12 mouse cellular contexts compared by ENCODE assay signal in the genomic region with DNA sequence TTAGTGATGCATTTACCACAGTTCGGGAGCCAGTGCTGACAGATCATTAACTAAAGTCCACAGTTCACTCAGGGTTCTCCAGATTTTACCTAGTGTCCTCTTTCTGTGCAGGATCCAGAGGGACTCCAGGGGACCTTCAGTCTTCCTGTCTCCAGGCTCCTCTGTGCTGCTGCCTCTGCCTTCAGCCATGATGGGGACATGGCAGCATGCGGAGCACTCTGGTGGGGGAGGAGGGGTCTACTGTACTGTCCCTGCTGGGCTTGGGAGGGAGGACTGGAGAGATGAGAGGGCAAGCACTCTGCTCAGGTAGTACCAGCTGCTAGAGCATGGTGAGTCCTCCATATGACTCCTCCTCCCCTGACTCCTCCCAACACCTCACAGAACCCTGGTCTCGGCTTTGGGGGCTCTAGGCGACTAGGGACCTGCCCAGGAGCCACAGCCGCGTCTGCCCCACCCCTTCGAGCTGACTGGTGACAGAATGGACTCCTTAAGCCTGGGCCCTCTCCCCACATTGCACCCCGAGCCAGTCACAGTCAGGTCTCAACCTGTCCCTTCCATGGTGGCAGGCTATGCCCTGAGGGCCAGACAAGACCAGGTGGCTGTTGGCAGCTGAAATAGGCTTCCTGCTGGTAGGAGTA. TPM values are rescaled to one million over a fixed set of nuclear protein-coding genes. Genes with fewer than 3 reads are reported as not detected.
DNase-seq lines count a peak whose midpoint lies in the region; ATAC-seq and TF ChIP-seq lines count a peak whose summit lies in the region.
"Had no signal": no experiment of that assay in that cellular context is flagged by ENCODE, and none has a peak within 500 bp of the region (broad histone marks: within the 10 kb centered on the region; RNA-seq: fewer than 3 reads in every experiment).

No protein-coding gene starts in this region.

- no peak for ATAC-seq in megakaryocyte, adult 5-6 weeks (ENCODE audit: poor library complexity, severe bottlenecking)
- ATAC-seq in forebrain, postnatal 0 days: no peak
- no peak for ATAC-seq in stomach, embryonic 16.5 days (ENCODE audit: insufficient read depth, low FRiP score)

- TF ChIP-seq CTCF in forebrain, postnatal 0 days (IDR thresholded peaks at IDR 0.05; ENCODE audit: low read depth): no peak

- no peak for DNase-seq in forebrain, postnatal 0 days
- peak; percentile 71 for DNase-seq in kidney, postnatal 14 days
- no peak for DNase-seq in spleen, postnatal 14 days (ENCODE audit: low spot score in 2 of 2)
- DNase-seq in gastrocnemius, postnatal 4 days (ENCODE audit: low spot score in 2 of 2): no peak
- DNase-seq: adrenal gland, postnatal 10 days; heart, postnatal 10 days; layer of hippocampus, postnatal 36 days; lung, postnatal 36 days; thymus, postnatal 36 days had no signal

- H3K9ac ChIP-seq in forebrain, postnatal 0 days: no peak overlapping the region
- H3K9ac ChIP-seq in stomach, embryonic 16.5 days (ENCODE audit: low read length): peak overlapping the region; percentile 24

- H3K4me1 ChIP-seq in megakaryocyte, embryonic 14.5 days: peaks cover 95% of the 10 kb centered on the region
- H3K4me1 ChIP-seq in forebrain, postnatal 0 days (ENCODE audit: insufficient read depth): peaks cover 64% of the 10 kb centered on the region
- peaks cover 62% of the 10 kb centered on the region for H3K4me1 ChIP-seq in stomach, embryonic 16.5 days (ENCODE audit: control insufficient read depth, insufficient read depth, low read length)

- no peaks in the 10 kb centered on the region for H3K9me3 ChIP-seq in megakaryocyte, embryonic 14.5 days
- no peaks in the 10 kb centered on the region for H3K9me3 ChIP-seq in forebrain, postnatal 0 days (ENCODE audit: low read length)
- no peaks in the 10 kb centered on the region for H3K9me3 ChIP-seq in stomach, embryonic 16.5 days (replicated peaks; ENCODE audit: control insufficient read depth, low read length)

- WGBS in forebrain, postnatal 0 days: 60% methylated on average over 8 of the region's 8 CpGs
- 46% methylated on average over 8 of the region's 8 CpGs for WGBS in stomach, embryonic 16.5 days

- peak overlapping the region; percentile 81 for H3K27ac ChIP-seq in forebrain, postnatal 0 days (ENCODE audit: low read depth, low read length)
- peak overlapping the region; percentile 94 for H3K27ac ChIP-seq in stomach, embryonic 16.5 days (ENCODE audit: low read length)

- H3K36me3 ChIP-seq in megakaryocyte, embryonic 14.5 days (replicated peaks; ENCODE audit: low read length): peaks cover 29% of the 10 kb centered on the region
- H3K36me3 ChIP-seq in forebrain, postnatal 0 days (ENCODE audit: insufficient read depth): no peaks in the 10 kb centered on the region; the same call in 1 of the 2 replicates
- no peaks in the 10 kb centered on the region for H3K36me3 ChIP-seq in stomach, embryonic 16.5 days (ENCODE audit: control insufficient read depth, insufficient read depth, low read length)

- H3K4me3 ChIP-seq in megakaryocyte, embryonic 14.5 days (replicated peaks): peak overlapping the region; percentile 50
- no peak overlapping the region for H3K4me3 ChIP-seq in forebrain, postnatal 0 days (ENCODE audit: low read depth, low read length)
- no peak overlapping the region for H3K4me3 ChIP-seq in stomach, embryonic 16.5 days (replicated peaks; ENCODE audit: low read length)

- H3K27me3 ChIP-seq in megakaryocyte, embryonic 14.5 days (replicated peaks): peaks cover 36% of the 10 kb centered on the region
- H3K27me3 ChIP-seq in forebrain, postnatal 0 days (ENCODE audit: insufficient read depth, low read length): no peaks in the 10 kb centered on the region
- no peaks in the 10 kb centered on the region for H3K27me3 ChIP-seq in stomach, embryonic 16.5 days (ENCODE audit: control insufficient read depth, insufficient read depth, low read length)

- H3K4me2 ChIP-seq in forebrain, postnatal 0 days (ENCODE audit: low read depth): peak overlapping the region; percentile 92
- H3K4me2 ChIP-seq in stomach, embryonic 16.5 days (ENCODE audit: low read depth, low read length): peak overlapping the region; percentile 4; the same call in 1 of the 2 replicates

RNA-seq across cellular contexts. Expression of a gene that starts 3.4 kb away (rescaled TPM):
- 37.8 and 62.9 TPM in 2 replicates for polyA plus RNA-seq in megakaryocyte, embryonic 14.5 days (2012; ENCODE audit: insufficient read depth, low replicate concordance)
- 6.2 TPM in 2 replicates for total RNA-seq in megakaryocyte, adult 5-6 weeks (2015)
- total RNA-seq in megakaryocyte, adult 5-6 weeks (2017): 6.2 and 6.9 TPM in 2 replicates
- total RNA-seq in forebrain, postnatal 0 days (2014; rRNA removed): 42.3 and 52.0 TPM in 2 replicates
- polyA plus RNA-seq in forebrain, postnatal 0 days (2015; fragmentation: Nextera tagmentation; extraction: Ambion mirVana): 31.1 and 36.6 TPM in 2 replicates
- 41.4 and 52.6 TPM in 2 replicates for polyA plus RNA-seq in stomach, embryonic 16.5 days (2015; fragmentation: Nextera tagmentation; extraction: Ambion mirVana)
- total RNA-seq in gastrocnemius, postnatal 4 days (2021): 1 to 10 TPM; 8.1 to 8.5 TPM

RNA-seq across cellular contexts. Expression of a gene that starts 26.0 kb away (rescaled TPM):
- 58.8 and 62.5 TPM in 2 replicates for polyA plus RNA-seq in megakaryocyte, embryonic 14.5 days (2012; ENCODE audit: insufficient read depth, low replicate concordance)
- 20.7 and 21.7 TPM in 2 replicates for total RNA-seq in megakaryocyte, adult 5-6 weeks (2015)
- 54.8 and 79.3 TPM in 2 replicates for total RNA-seq in megakaryocyte, adult 5-6 weeks (2017)
- total RNA-seq in forebrain, postnatal 0 days (2014; rRNA removed): 91.1 and 91.9 TPM in 2 replicates
- 102 and 105 TPM in 2 replicates for polyA plus RNA-seq in forebrain, postnatal 0 days (2015; fragmentation: Nextera tagmentation; extraction: Ambion mirVana)
- 80.1 and 82.0 TPM in 2 replicates for polyA plus RNA-seq in stomach, embryonic 16.5 days (2015; fragmentation: Nextera tagmentation; extraction: Ambion mirVana)
- total RNA-seq in gastrocnemius, postnatal 4 days (2021): 10 to 100 TPM; 37.3 to 37.9 TPM
